Mouse (Mus musculus) heart, embryonic 16.5 days (tissue): ENCODE data around the gene Ablim1. TPM values are rescaled to one million over a fixed set of nuclear protein-coding genes. Genes with fewer than 3 reads are reported as not detected.

Experiments used
- ATAC-seq: fragments of 200-750 bp; cut with Nextera tagmentation; replicated peaks from 2 replicates; pipeline ENCODE4 v1.8.0; 2017; ENCODE audit warnings: moderate number of reproducible peaks; ENCODE audit not compliant: insufficient read depth, low FRiP score; ENCODE audit errors: extremely low read depth
- H3K27ac ChIP-seq: fragments of 300-500 bp; sonication (generic); 2 replicates; pipeline ENCODE4 v1.5.1; 2014; ENCODE audit warnings: mild to moderate bottlenecking, low read length, control low read depth, moderate library complexity
- H3K27me3 ChIP-seq: fragments of 300-500 bp; sonication (generic); 2 replicates; pipeline ENCODE4 v1.6.1; 2014; ENCODE audit warnings: low read length, mixed read lengths; ENCODE audit not compliant: control insufficient read depth, insufficient read depth
- H3K36me3 ChIP-seq: fragments of 300-500 bp; sonication (generic); 2 replicates; pipeline ENCODE4 v1.6.1; 2014; ENCODE audit not compliant: control insufficient read depth, insufficient read depth
- H3K4me1 ChIP-seq: fragments of 300-500 bp; sonication (generic); 2 replicates; pipeline ENCODE4 v1.6.1; 2014; ENCODE audit warnings: low read length, mixed read lengths; ENCODE audit not compliant: control insufficient read depth, insufficient read depth
- H3K4me2 ChIP-seq: fragments of 300-500 bp; sonication (generic); 2 replicates; pipeline ENCODE4 v1.6.1; 2014; ENCODE audit warnings: low read depth, mild to moderate bottlenecking, control low read depth, low read length
- H3K4me3 ChIP-seq: fragments of 300-500 bp; sonication (generic); 2 replicates; pipeline ENCODE4 v1.5.1; 2014; ENCODE audit warnings: mild to moderate bottlenecking, control low read depth, low read length
- H3K9ac ChIP-seq: fragments of 300-500 bp; sonication (generic); 2 replicates; pipeline ENCODE4 v1.6.1; 2014; ENCODE audit warnings: low read length, control low read depth
- H3K9me3 ChIP-seq: fragments of 300-500 bp; sonication (generic); replicated peaks from 2 replicates; pipeline ENCODE4 v1.6.1; 2016; ENCODE audit warnings: low read length; ENCODE audit not compliant: control insufficient read depth
- WGBS: fragments of 180-500 bp; shearing (Covaris S2); extraction: QIAGEN DNeasy Blood & Tissue Kit; methylation state at CpG from one replicate; pipeline ENCODE4 v1.1.7; 2014; 5-methylcytosine and 5-hydroxymethylcytosine counted together
- polyA plus RNA-seq: library from polyadenylated mRNA; unstranded; fragments of >200 nt; fragmentation: Nextera tagmentation; extraction: Ambion mirVana; gene quantifications from 2 replicates; pipeline ENCODE4 v1.2.1, GENCODE M21; 2015

The Ablim1 gene
- polyA plus RNA-seq, 1 experiment from 2014 or later: 72.6 TPM

GRCm38 (mm10) chr19:57099986-57100385 lies 214.7 kb downstream of the Ablim1 start:
- Histone ChIP-seq H3K36me3 (no peaks in the 10 kb centered on the region), H3K27ac (peak overlapping the region; percentile 82), H3K9me3 (no peaks in the 10 kb centered on the region), H3K9ac (no peak overlapping the region), H3K27me3 (no peaks in the 10 kb centered on the region), H3K4me2 (no peak overlapping the region), H3K4me3 (no peak overlapping the region), H3K4me1 (peaks cover 36% of the 10 kb centered on the region)
- no peak for ATAC-seq
- WGBS: 80% methylated on average over 9 of the region's 9 CpGs

DNA sequence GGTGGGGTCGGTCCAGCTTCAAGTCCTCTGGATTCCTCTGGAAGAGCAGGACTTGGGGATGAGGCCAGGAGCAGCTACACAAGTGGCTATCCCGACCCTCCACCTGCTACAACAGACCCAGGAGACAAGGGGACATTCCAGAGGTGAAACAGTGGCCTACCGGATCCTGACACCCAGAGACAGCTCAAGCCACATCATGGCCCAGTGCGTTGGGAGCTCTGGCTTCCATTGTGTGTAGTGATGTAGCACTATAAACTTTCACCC lies 215.7 kb downstream of the Ablim1 start:
- WGBS: 56% methylated on average over 4 of the region's 4 CpGs
- H3K4me2 ChIP-seq: peak overlapping the region; percentile 24; the same call in 1 of the 2 replicates
- 0 out of 2 replicates have a peak, but pooled peaks have one; percentile 13 for ATAC-seq

GRCm38 (mm10) chr19:57098241-57099093 lies 216.3 kb downstream of the Ablim1 start:
- H3K36me3 ChIP-seq: no peaks in the 10 kb centered on the region
- peak; percentile 78 for ATAC-seq
- peak overlapping the region; percentile 82 for H3K27ac ChIP-seq
- peaks cover 27% of the 10 kb centered on the region for H3K4me1 ChIP-seq
- H3K4me2 ChIP-seq: peak overlapping the region; percentile 24
- H3K9me3 ChIP-seq: no peaks in the 10 kb centered on the region
- WGBS: 24% methylated on average over 14 of the region's 14 CpGs
- H3K4me3 ChIP-seq: no peak overlapping the region
- H3K9ac ChIP-seq: no peak overlapping the region
- H3K27me3 ChIP-seq: no peaks in the 10 kb centered on the region

More for the DNA sequence above, 215.7 kb downstream of the Ablim1 start:
- H3K4me3 ChIP-seq: no peak overlapping the region
- no peak overlapping the region for H3K9ac ChIP-seq
- H3K9me3 ChIP-seq: no peaks in the 10 kb centered on the region
- H3K27me3 ChIP-seq: no peaks in the 10 kb centered on the region
- peaks cover 33% of the 10 kb centered on the region for H3K4me1 ChIP-seq
- H3K36me3 ChIP-seq: no peaks in the 10 kb centered on the region
- H3K27ac ChIP-seq: peak overlapping the region; percentile 82

DNA sequence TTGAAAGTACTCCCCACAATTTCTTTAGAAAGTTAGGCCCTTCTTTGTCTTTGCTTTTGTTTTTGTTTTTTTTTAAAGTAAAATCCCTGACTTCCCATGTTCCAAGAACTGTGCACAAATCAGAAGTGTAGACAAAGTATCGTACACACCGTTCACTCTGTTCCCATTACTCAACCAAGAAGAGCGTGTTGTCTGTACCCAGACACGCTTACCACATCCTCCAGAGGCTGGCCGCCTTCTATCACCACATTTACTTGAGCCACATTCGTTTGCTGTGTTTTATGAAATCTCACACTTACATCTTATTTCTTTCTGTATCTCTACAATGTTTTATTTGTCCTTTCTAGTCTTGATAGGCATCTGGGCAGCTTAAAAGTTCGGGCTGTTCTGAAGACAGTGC lies 219.4 kb downstream of the Ablim1 start:
- 83% methylated on average over 7 of the region's 7 CpGs for WGBS
- H3K4me2 ChIP-seq: no peak overlapping the region
- no peaks in the 10 kb centered on the region for H3K27me3 ChIP-seq
- no peaks in the 10 kb centered on the region for H3K9me3 ChIP-seq
- H3K9ac ChIP-seq: no peak overlapping the region
- H3K4me1 ChIP-seq: peaks cover 36% of the 10 kb centered on the region
- H3K36me3 ChIP-seq: no peaks in the 10 kb centered on the region
- no peak overlapping the region for H3K4me3 ChIP-seq
- H3K27ac ChIP-seq: no peak overlapping the region
- ATAC-seq: no peak

DNA sequence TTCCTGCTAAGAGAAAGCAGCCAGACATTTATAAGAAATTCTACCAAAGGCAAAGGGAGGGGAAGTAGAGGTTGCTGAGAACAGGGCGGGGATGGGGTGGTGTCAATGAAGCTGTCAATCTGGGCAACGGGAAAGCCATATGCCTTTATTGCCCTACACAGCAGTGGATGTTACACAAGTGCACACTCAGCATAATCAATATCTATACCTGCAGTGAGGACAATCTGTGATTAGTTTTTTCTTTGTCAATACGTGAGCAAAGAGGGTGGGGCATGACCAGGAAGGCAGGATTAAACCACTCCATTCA lies 221.1 kb downstream of the Ablim1 start:
- 84% methylated on average over 3 of the region's 3 CpGs for WGBS

DNA sequence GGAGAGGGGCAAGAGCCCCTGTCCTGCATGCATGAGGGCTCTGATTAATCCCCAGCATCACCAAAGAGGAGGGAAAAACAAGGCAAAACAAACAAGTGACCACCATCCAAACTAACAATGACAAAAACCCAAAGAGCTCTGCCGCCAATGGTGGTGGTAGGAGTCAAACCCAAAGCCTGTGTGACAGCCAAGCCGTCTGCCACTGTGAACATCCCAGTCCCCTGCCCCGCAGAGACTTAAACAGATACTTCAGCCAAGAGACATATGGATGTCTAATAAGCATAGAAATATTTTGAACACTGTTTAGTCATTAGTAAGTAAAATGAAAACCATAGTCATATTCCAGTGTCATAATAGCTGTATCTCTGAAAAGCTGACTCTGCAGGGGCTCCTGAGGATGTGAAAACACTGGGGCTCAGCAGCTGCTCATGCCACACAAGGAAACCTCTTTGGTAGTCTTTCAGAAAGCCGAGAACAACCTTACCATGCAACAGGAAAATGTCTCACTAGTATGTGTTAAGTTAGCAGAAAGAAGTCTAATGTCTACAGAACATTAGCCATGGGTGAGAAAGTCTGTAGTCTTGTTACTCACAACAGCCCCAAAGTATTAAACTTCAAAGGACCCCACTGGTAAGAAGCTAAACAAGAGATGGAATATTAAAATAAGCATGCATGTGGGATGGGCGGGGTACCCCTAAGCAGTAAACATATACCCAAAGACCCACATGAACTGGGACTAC lies 221.6 kb downstream of the Ablim1 start:
- no peak for ATAC-seq
- Histone ChIP-seq H3K4me1 (peaks cover 22% of the 10 kb centered on the region), H3K27me3 (no peaks in the 10 kb centered on the region), H3K4me2 (no peak overlapping the region), H3K4me3 (no peak overlapping the region), H3K27ac (no peak overlapping the region), H3K9ac (no peak overlapping the region), H3K36me3 (no peaks in the 10 kb centered on the region), H3K9me3 (no peaks in the 10 kb centered on the region)
- 89% methylated on average over 5 of the region's 5 CpGs for WGBS

More for the DNA sequence above, 221.1 kb downstream of the Ablim1 start:
- no peaks in the 10 kb centered on the region for H3K36me3 ChIP-seq
- no peak overlapping the region for H3K4me3 ChIP-seq
- H3K4me1 ChIP-seq: peaks cover 27% of the 10 kb centered on the region
- no peak overlapping the region for H3K4me2 ChIP-seq
- no peak overlapping the region for H3K9ac ChIP-seq
- H3K27ac ChIP-seq: no peak overlapping the region
- H3K27me3 ChIP-seq: no peaks in the 10 kb centered on the region
- H3K9me3 ChIP-seq: no peaks in the 10 kb centered on the region
- ATAC-seq: no peak

- WGBS: 72% methylated on average over 7 of the region's 7 CpGs
- H3K4me2 ChIP-seq: no peak overlapping the region
- H3K4me3 ChIP-seq: no peak overlapping the region
- H3K27me3 ChIP-seq: no peaks in the 10 kb centered on the region
- no peaks in the 10 kb centered on the region for H3K36me3 ChIP-seq
- H3K27ac ChIP-seq: no peak overlapping the region
- H3K9me3 ChIP-seq: no peaks in the 10 kb centered on the region
- no peak overlapping the region for H3K9ac ChIP-seq
- H3K4me1 ChIP-seq: peaks cover 14% of the 10 kb centered on the region
- no peak for ATAC-seq
These were observed 223.4 kb downstream of the Ablim1 start for GRCm38 (mm10) chr19:57091278-57091677.

GRCm38 (mm10) chr19:57088804-57089369 lies 225.8 kb downstream of the Ablim1 start:
- peaks cover 17% of the 10 kb centered on the region for H3K4me1 ChIP-seq
- no peak overlapping the region for H3K4me2 ChIP-seq
- 79% methylated on average over 2 of the region's 2 CpGs for WGBS
- H3K9me3 ChIP-seq: no peaks in the 10 kb centered on the region
- no peak overlapping the region for H3K4me3 ChIP-seq
- no peak overlapping the region for H3K27ac ChIP-seq
- H3K9ac ChIP-seq: no peak overlapping the region
- no peaks in the 10 kb centered on the region for H3K36me3 ChIP-seq
- no peak for ATAC-seq
- H3K27me3 ChIP-seq: no peaks in the 10 kb centered on the region
